Comparison of ENCODE assay signal across 8 mouse cellular contexts in genomic region chr2:150525703-150526207, GRCm38 (mm10). TPM values are rescaled to one million over a fixed set of nuclear protein-coding genes. Genes with fewer than 3 reads are reported as not detected.
DNase-seq lines count a peak whose midpoint lies in the region; ATAC-seq and TF ChIP-seq lines count a peak whose summit lies in the region.

No protein-coding gene starts in this region.

- H3K36me3 ChIP-seq in heart, embryonic 16.5 days (ENCODE audit: control insufficient read depth, insufficient read depth): no peaks in the 10 kb centered on the region
- no peaks in the 10 kb centered on the region for H3K36me3 ChIP-seq in intestine, embryonic 16.5 days (ENCODE audit: control insufficient read depth, insufficient read depth, low read length)
- no peaks in the 10 kb centered on the region for H3K36me3 ChIP-seq in neural tube, embryonic 12.5 days

- DNase-seq in heart, postnatal 10 days: no peak
- DNase-seq in embryo, embryonic 11 days: peak; percentile 52
- DNase-seq in gastrocnemius, adult 2 months: no peak
- no peak for DNase-seq in gastrocnemius, postnatal 4 days (ENCODE audit: low spot score in 2 of 2)
- no peak for DNase-seq in spleen, adult 18-20 months

- peak overlapping the region; percentile 58 for H3K9ac ChIP-seq in heart, embryonic 16.5 days (ENCODE audit: low read length)
- peak overlapping the region; percentile 63 for H3K9ac ChIP-seq in intestine, embryonic 16.5 days (ENCODE audit: low read depth, low read length)
- peak overlapping the region; percentile 55 for H3K9ac ChIP-seq in neural tube, embryonic 12.5 days

- no peaks in the 10 kb centered on the region for H3K9me3 ChIP-seq in heart, embryonic 16.5 days (replicated peaks; ENCODE audit: control insufficient read depth, low read length)
- H3K9me3 ChIP-seq in intestine, embryonic 16.5 days (ENCODE audit: control insufficient read depth, low read length): no peaks in the 10 kb centered on the region
- no peaks in the 10 kb centered on the region for H3K9me3 ChIP-seq in neural tube, embryonic 12.5 days

- no peak for TF ChIP-seq CTCF in gastrocnemius, adult 2 months (IDR thresholded peaks at IDR 0.05)

- peak overlapping the region; percentile 43 for H3K4me3 ChIP-seq in heart, embryonic 16.5 days (ENCODE audit: low read length)
- H3K4me3 ChIP-seq in intestine, embryonic 16.5 days (ENCODE audit: low read length): peak overlapping the region; percentile 47
- peak overlapping the region; percentile 37 for H3K4me3 ChIP-seq in neural tube, embryonic 12.5 days
- H3K4me3 ChIP-seq in gastrocnemius, adult 2 months: no peak overlapping the region

- no peak overlapping the region for H3K27ac ChIP-seq in heart, embryonic 16.5 days (ENCODE audit: low read length)
- no peak overlapping the region for H3K27ac ChIP-seq in intestine, embryonic 16.5 days (ENCODE audit: low read length)
- no peak overlapping the region for H3K27ac ChIP-seq in neural tube, embryonic 12.5 days
- no peak overlapping the region for H3K27ac ChIP-seq in gastrocnemius, adult 2 months

- WGBS in heart, embryonic 16.5 days: 3% methylated on average over 42 of the region's 42 CpGs
- WGBS in intestine, embryonic 16.5 days: 2% methylated on average over 42 of the region's 42 CpGs
- WGBS in neural tube, embryonic 12.5 days: 2% methylated on average over 42 of the region's 42 CpGs

- no peaks in the 10 kb centered on the region for H3K4me1 ChIP-seq in heart, embryonic 16.5 days (ENCODE audit: control insufficient read depth, insufficient read depth, low read length)
- H3K4me1 ChIP-seq in intestine, embryonic 16.5 days (ENCODE audit: control insufficient read depth, insufficient read depth, low read length): no peaks in the 10 kb centered on the region
- H3K4me1 ChIP-seq in neural tube, embryonic 12.5 days: peaks cover 6% of the 10 kb centered on the region; the same call in 1 of the 2 replicates

- intact Hi-C loops in heart, postnatal 10 days (cut with DNase I): no loop called here
- intact Hi-C loops in gastrocnemius, adult 2 months (cut with DNase I): no loop called here

- peaks cover 9% of the 10 kb centered on the region; the same call in 1 of the 2 replicates for H3K27me3 ChIP-seq in heart, embryonic 16.5 days (ENCODE audit: control insufficient read depth, insufficient read depth, low read length)
- peaks cover 4% of the 10 kb centered on the region; the same call in 1 of the 2 replicates for H3K27me3 ChIP-seq in intestine, embryonic 16.5 days (replicated peaks; ENCODE audit: control insufficient read depth, insufficient read depth, low read length)
- peaks cover 16% of the 10 kb centered on the region for H3K27me3 ChIP-seq in neural tube, embryonic 12.5 days (replicated peaks)

- H3K4me2 ChIP-seq in heart, embryonic 16.5 days (ENCODE audit: low read depth, low read length): peak overlapping the region; percentile 70
- peak overlapping the region; percentile 85 for H3K4me2 ChIP-seq in intestine, embryonic 16.5 days (ENCODE audit: low read depth, low read length)
- peak overlapping the region; percentile 90 for H3K4me2 ChIP-seq in neural tube, embryonic 12.5 days (replicated peaks)

- ATAC-seq in heart, embryonic 16.5 days (replicated peaks; ENCODE audit: extremely low read depth, insufficient read depth, low FRiP score): peak; percentile 28; the same call in 1 of the 2 replicates
- ATAC-seq in intestine, embryonic 16.5 days: no peak
- peak; percentile 61; the same call in 1 of the 2 replicates for ATAC-seq in neural tube, embryonic 12.5 days (ENCODE audit: low FRiP score, low read depth)

RNA-seq across cellular contexts. Expression of gene Zfp345, which starts 40.9 kb away (rescaled TPM):
- polyA plus RNA-seq in heart, embryonic 16.5 days (2015; fragmentation: Nextera tagmentation; extraction: Ambion mirVana): 0.09 TPM in 2 replicates
- total RNA-seq in heart, postnatal 10 days (2021): under 1 TPM; 0.30 to 0.53 TPM
- polyA plus RNA-seq in intestine, embryonic 16.5 days (2015; fragmentation: Nextera tagmentation; extraction: Ambion mirVana): not detected in 2 replicates
- 0.06 TPM in 1 of 2 replicates, not detected in the other for polyA plus RNA-seq in neural tube, embryonic 12.5 days (2016; fragmentation: Nextera tagmentation; extraction: Ambion mirVana)
- total RNA-seq in gastrocnemius, adult 2 months (2021): under 1 TPM in 1 of 2 experiments, not detected in 1; 0.14 TPM
- under 1 TPM; 0.15 to 0.29 TPM for total RNA-seq in gastrocnemius, postnatal 4 days (2021)

RNA-seq across cellular contexts. Expression of gene Cst7, which starts 44.5 kb away (rescaled TPM):
- 1.1 and 2.1 TPM in 2 replicates for polyA plus RNA-seq in heart, embryonic 16.5 days (2015; fragmentation: Nextera tagmentation; extraction: Ambion mirVana)
- total RNA-seq in heart, postnatal 10 days (2021): not detected
- polyA plus RNA-seq in intestine, embryonic 16.5 days (2015; fragmentation: Nextera tagmentation; extraction: Ambion mirVana): 0.32 and 0.67 TPM in 2 replicates
- 0.20 and 0.28 TPM in 2 replicates for polyA plus RNA-seq in neural tube, embryonic 12.5 days (2016; fragmentation: Nextera tagmentation; extraction: Ambion mirVana)
- total RNA-seq in gastrocnemius, adult 2 months (2021): not detected
- total RNA-seq in gastrocnemius, postnatal 4 days (2021): under 1 TPM; 0.54 to 0.56 TPM
